Mouse (Mus musculus) heart, adult 2 months (tissue): ENCODE measurements around the gene Esrp2.

Experiments used
- CTCF ChIP-seq: fragments of 200-600 bp; IDR thresholded peaks from 2 replicates; pipeline ENCODE4 v1.8.1; 2022; ENCODE audit warnings: antibody characterized with exemption, mild to moderate bottlenecking, moderate library complexity
- EP300 ChIP-seq: fragments of 200-500 bp; IDR thresholded peaks from 2 replicates; pipeline ENCODE4 v1.6.1; 2011; ENCODE audit warnings: low read depth, low read length, control low read depth; ENCODE audit not compliant: insufficient read depth

GRCm38 (mm10) chr8:106108729-106109128 is 28.0 kb downstream of the Esrp2 start:
- TF ChIP-seq EP300 (no peak), CTCF (no peak)
